ENCODE assay signal across 25 mouse cellular contexts in the genomic region with DNA sequence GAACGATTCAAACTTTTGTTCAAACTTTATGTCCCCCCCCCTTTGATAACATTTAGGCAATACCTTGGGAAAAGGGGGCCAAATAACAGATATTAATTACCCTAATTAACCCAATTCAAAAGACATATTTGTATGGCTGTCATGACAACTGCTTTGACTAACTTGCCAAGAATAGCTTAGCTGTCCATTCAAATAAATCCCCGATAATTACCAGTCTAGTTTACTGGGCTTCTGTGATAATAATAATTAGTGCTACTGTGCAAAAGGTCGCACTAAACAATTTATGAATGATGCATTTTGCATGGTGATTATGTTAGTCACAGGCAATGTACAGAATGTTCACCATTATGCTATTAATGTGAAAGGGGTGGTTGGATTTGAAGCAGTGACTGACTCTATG.
"Had no signal": no experiment of that assay in that cellular context is flagged by ENCODE, and none has a peak within 500 bp of the region (broad histone marks: within the 10 kb centered on the region; RNA-seq: fewer than 3 reads in every experiment).

No protein-coding gene starts in this region.

- DNase-seq: gastrocnemius, postnatal 14 days; gastrocnemius, postnatal 36 days; heart, adult 11 months; heart, adult 2 months; heart, postnatal 14 days; heart, postnatal 36 days; kidney, adult 18-20 months; kidney, adult 8-10 months; kidney, postnatal 10 days; kidney, postnatal 25 days; layer of hippocampus, adult 9-11 months; liver; liver, embryonic 13.5 days had no signal

- H3K36me3 ChIP-seq: heart, embryonic 13.5 days; heart, embryonic 15.5 days; hindbrain, embryonic 13.5 days; hindbrain, embryonic 15.5 days; limb, embryonic 10.5 days; limb, embryonic 12.5 days; liver, embryonic 13.5 days; liver, embryonic 15.5 days had no signal

- H3K9me3 ChIP-seq: heart, embryonic 13.5 days; heart, embryonic 15.5 days; hindbrain, embryonic 13.5 days; hindbrain, embryonic 15.5 days; limb, embryonic 10.5 days; limb, embryonic 12.5 days; liver, embryonic 13.5 days; liver, embryonic 15.5 days had no signal

- H3K27ac ChIP-seq: heart, adult 2 months; heart, embryonic 13.5 days; heart, embryonic 15.5 days; hindbrain, embryonic 13.5 days; hindbrain, embryonic 15.5 days; hindbrain, postnatal 0 days; left cerebral cortex, adult 2 months; limb, embryonic 10.5 days; limb, embryonic 12.5 days; liver, embryonic 13.5 days; liver, embryonic 15.5 days had no signal

- H3K4me2 ChIP-seq: heart, embryonic 11.5 days; heart, embryonic 13.5 days; heart, embryonic 15.5 days; hindbrain, embryonic 13.5 days; hindbrain, embryonic 15.5 days; limb, embryonic 12.5 days; liver, embryonic 11.5 days; liver, embryonic 13.5 days; liver, embryonic 15.5 days had no signal

- H3K27me3 ChIP-seq: heart, embryonic 13.5 days; heart, embryonic 15.5 days; hindbrain, embryonic 13.5 days; liver, embryonic 13.5 days; liver, embryonic 15.5 days had no signal

- H3K9ac ChIP-seq: heart, embryonic 13.5 days; heart, embryonic 15.5 days; hindbrain, embryonic 13.5 days; hindbrain, embryonic 15.5 days; limb, embryonic 12.5 days; liver, embryonic 13.5 days; liver, embryonic 15.5 days had no signal

- ATAC-seq: hindbrain, postnatal 0 days; intestine, embryonic 16.5 days had no signal

- H3K4me3 ChIP-seq: heart, adult 2 months; heart, embryonic 13.5 days; heart, embryonic 15.5 days; hindbrain, embryonic 13.5 days; hindbrain, embryonic 15.5 days; left cerebral cortex, adult 2 months; limb, embryonic 10.5 days; limb, embryonic 12.5 days; liver, embryonic 13.5 days; liver, embryonic 15.5 days had no signal

- H3K4me1 ChIP-seq: heart, embryonic 13.5 days; heart, embryonic 15.5 days; hindbrain, embryonic 15.5 days; limb, embryonic 12.5 days; liver, embryonic 13.5 days; liver, embryonic 15.5 days had no signal
